1 mouse cellular context compared by ENCODE assay signal in genomic region chr3:58577506-58578050, GRCm38 (mm10).
TF ChIP-seq lines count a peak whose summit lies in the region.

No protein-coding gene starts in this region.

TF ChIP-seq in CH12.LX, 34 proteins besides CTCF, POLR2A, EP300 and RAD21:
- no peak for TF ChIP-seq MEF2A (IDR thresholded peaks at IDR 0.05; ENCODE audit: borderline replicate concordance, low read depth, low read length)
- TF ChIP-seq MXI1 (IDR thresholded peaks at IDR 0.05; ENCODE audit: low read depth, low read length): no peak
- TF ChIP-seq SIN3A (IDR thresholded peaks at IDR 0.05; ENCODE audit: low read length): peak; percentile 30; the same call in 1 of the 2 replicates
- TF ChIP-seq MAFK (IDR thresholded peaks at IDR 0.05; ENCODE audit: insufficient replicate concordance, low read length): no peak
- 0 out of 2 replicates have a peak, but pooled peaks have one; percentile 16 for TF ChIP-seq ETS1 (conservative IDR thresholded peaks at IDR 0.05; ENCODE audit: low read depth, low read length)
